Mouse (Mus musculus) splenic B cell, adult 2 months (primary cell): ENCODE results near the gene Supt5.
"Not testable (repeated sequence)": the region's sequence is repeated elsewhere in the genome, so short reads cannot be mapped to it uniquely, and the experiment has no call there.

ENCODE experiments used
- DNase-seq: peaks from one replicate; pipeline ENCODE4 v3.0.0-alpha.2; 2011; ENCODE audit warnings: low read depth, low spot score
- H3K27me3 ChIP-seq: 2 replicates; pipeline ENCODE4 v1.6.1; 2012; ENCODE audit warnings: mild to moderate bottlenecking, low read length, moderate library complexity, mixed read lengths; ENCODE audit not compliant: control insufficient read depth, poor library complexity, insufficient read depth, severe bottlenecking
- H3K36me3 ChIP-seq: 2 replicates; pipeline ENCODE4 v1.6.1; 2012; ENCODE audit warnings: mild to moderate bottlenecking, low read length, moderate library complexity, mixed read lengths; ENCODE audit not compliant: control insufficient read depth, poor library complexity, insufficient read depth, severe bottlenecking

The Supt5 gene

GRCm38 (mm10) chr7:28338108-28338998, at the start of gene Supt5:
TSS of gene Supt5 (minus strand) at chr7:28338746.
- H3K27me3 ChIP-seq, result no peaks in the 10 kb centered on the region
- peak; percentile 99 for DNase-seq
- no peaks in the 10 kb centered on the region for H3K36me3 ChIP-seq

- H3K36me3 ChIP-seq, H3K27me3 ChIP-seq, DNase-seq: not testable (repeated sequence)
These were observed 48.8 kb upstream of the Supt5 start for GRCm38 (mm10) chr7:28387384-28387783.

- not testable (repeated sequence) for H3K36me3 ChIP-seq, H3K27me3 ChIP-seq
- peak; percentile 15 for DNase-seq
These were observed 48.3 kb upstream of the Supt5 start for GRCm38 (mm10) chr7:28386877-28387276.

GRCm38 (mm10) chr7:28386462-28386861, 47.9 kb upstream of the Supt5 start:
- DNase-seq, result peak; percentile 97
- H3K27me3 ChIP-seq, result no peaks in the 10 kb centered on the region
- H3K36me3 ChIP-seq, result peaks cover 3% of the 10 kb centered on the region; the same call in 1 of the 2 replicates

- no peaks in the 10 kb centered on the region for H3K27me3 ChIP-seq
- H3K36me3 ChIP-seq, result peaks cover 3% of the 10 kb centered on the region; the same call in 1 of the 2 replicates
- peak; percentile 74 for DNase-seq
These were observed 47.5 kb upstream of the Supt5 start for GRCm38 (mm10) chr7:28386007-28386406.

GRCm38 (mm10) chr7:28385196-28385595, 46.6 kb upstream of the Supt5 start:
- H3K27me3 ChIP-seq, result no peaks in the 10 kb centered on the region
- DNase-seq, result no peak

GRCm38 (mm10) chr7:28384162-28384561, 45.6 kb upstream of the Supt5 start:
- Histone ChIP-seq H3K27me3 (no peaks in the 10 kb centered on the region), H3K36me3 (no peaks in the 10 kb centered on the region; the same call in 1 of the 2 replicates)
- peak; percentile 81 for DNase-seq

More at GRCm38 (mm10) chr7:28385196-28385595, 46.6 kb upstream of the Supt5 start:
- peaks cover 3% of the 10 kb centered on the region; the same call in 1 of the 2 replicates for H3K36me3 ChIP-seq

GRCm38 (mm10) chr7:28383606-28384005, 45.1 kb upstream of the Supt5 start:
- Histone ChIP-seq H3K36me3 (peaks cover 2% of the 10 kb centered on the region; the same call in 1 of the 2 replicates), H3K27me3 (no peaks in the 10 kb centered on the region)
- no peak for DNase-seq

GRCm38 (mm10) chr7:28382981-28383396, 44.4 kb upstream of the Supt5 start:
- peaks cover 7% of the 10 kb centered on the region for H3K36me3 ChIP-seq
- peak; percentile 97 for DNase-seq

GRCm38 (mm10) chr7:28382347-28382951, 43.9 kb upstream of the Supt5 start:
- DNase-seq, result peak; percentile 90
- peaks cover 12% of the 10 kb centered on the region for H3K36me3 ChIP-seq
- H3K27me3 ChIP-seq, result no peaks in the 10 kb centered on the region

More at GRCm38 (mm10) chr7:28382981-28383396, 44.4 kb upstream of the Supt5 start:
- H3K27me3 ChIP-seq, result no peaks in the 10 kb centered on the region

GRCm38 (mm10) chr7:28381938-28382337, 43.4 kb upstream of the Supt5 start:
- Histone ChIP-seq H3K27me3 (no peaks in the 10 kb centered on the region), H3K36me3 (peaks cover 17% of the 10 kb centered on the region)
- DNase-seq, result peak; percentile 98

GRCm38 (mm10) chr7:28381017-28381790, 42.7 kb upstream of the Supt5 start:
- peak; percentile 99 for DNase-seq
- Histone ChIP-seq H3K36me3 (peaks cover 19% of the 10 kb centered on the region), H3K27me3 (no peaks in the 10 kb centered on the region)

- DNase-seq, result peak; percentile 71
- Histone ChIP-seq H3K27me3 (no peaks in the 10 kb centered on the region), H3K36me3 (peaks cover 19% of the 10 kb centered on the region)
These were observed 41.9 kb upstream of the Supt5 start, which contains the start of gene Zfp36 for GRCm38 (mm10) chr7:28380237-28381016. TSS of gene Zfp36 (minus strand) at chr7:28380253.
